Mouse (Mus musculus) frontal cortex, postnatal 25 days (tissue): Measurements from ENCODE around the gene Zbp1.

Experiments used
- DNase-seq, 2 experiments: peaks; one replicate each; pipeline ENCODE4 v3.0.0; 2022; ENCODE audit warnings: low spot score in 2 of 2

Zbp1 gene

DNA sequence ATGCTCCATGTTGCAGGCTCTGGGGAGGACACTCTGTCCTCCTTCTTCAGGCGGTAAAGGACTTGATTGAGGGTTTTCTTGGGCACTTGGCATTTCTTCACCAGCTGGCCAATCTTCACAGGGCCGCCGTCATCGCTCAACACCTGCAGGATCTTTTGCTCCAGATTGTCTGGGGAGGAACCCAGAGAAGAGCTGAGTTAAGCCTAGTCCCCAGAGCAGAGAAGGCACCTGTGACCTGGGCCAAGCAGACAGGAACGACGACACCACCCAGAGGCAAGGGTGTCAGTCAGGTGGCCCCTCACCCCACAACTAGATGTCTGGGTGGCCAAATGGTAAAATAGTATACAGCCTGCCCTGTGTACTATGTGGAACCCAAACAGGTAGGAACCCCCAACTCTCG, 1.9 kb downstream of the Zbp1 start:
- no peak for DNase-seq

- DNase-seq = no peak
Measured at GRCm38 (mm10) chr2:173212227-173212626, 6.5 kb downstream of the Zbp1 start.

DNA sequence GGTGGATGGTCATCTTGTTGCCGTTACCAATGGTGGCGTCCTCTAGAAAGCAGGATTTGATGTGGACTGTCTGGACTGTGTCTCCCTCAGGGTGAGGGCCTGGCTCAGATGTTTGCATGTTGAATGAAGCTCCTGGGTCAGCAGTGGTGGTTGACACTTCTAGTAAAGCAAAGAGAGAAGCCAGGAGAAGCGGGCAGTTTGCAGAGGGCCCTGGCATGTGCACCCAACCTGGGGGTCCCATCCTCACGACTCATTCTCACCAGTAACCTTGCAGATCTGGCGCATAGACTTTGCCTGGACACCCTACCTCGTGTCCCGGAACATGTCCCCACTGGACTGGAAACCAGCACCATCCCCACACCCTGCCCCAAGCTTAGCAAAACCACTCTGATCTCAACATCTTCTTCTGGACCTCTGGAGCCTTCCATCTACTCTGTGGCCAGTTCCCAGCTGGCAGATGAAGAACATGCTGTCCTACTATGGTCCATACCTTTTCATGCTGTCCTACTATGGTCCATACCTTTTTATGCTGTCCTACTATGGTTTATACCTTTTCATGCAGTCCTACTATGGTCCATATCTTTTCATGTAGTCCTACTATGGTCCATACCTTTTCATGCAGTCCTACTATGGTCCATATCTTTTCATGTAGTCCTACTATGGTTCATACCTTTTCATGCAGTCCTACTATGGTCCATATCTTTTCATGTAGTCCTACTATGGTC, 9.5 kb downstream of the Zbp1 start:
- no peak for DNase-seq

DNA sequence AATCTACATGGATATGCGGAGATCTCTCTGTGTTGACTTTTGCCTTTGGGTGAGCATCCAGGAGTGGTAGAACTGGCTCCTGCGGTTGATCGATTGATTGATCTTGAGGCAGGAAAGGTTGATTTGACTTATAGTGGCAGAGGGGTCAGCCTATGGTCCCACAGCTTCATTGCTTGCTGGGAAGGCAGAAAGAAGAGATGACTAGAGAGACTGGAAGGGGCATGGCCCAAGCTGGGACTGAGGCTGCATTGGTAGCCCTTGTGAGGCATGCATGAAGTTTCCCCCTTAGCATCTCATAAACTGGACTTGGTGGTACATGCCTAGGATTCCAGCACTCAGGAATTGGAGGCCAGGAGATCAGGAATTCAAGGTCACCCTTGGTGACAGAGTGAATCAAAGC, 11.7 kb downstream of the Zbp1 start:
- no peak for DNase-seq

- DNase-seq = no peak
Measured at GRCm38 (mm10) chr2:173205563-173206099, 13.1 kb downstream of the Zbp1 start.

- DNase-seq = no peak
Measured at GRCm38 (mm10) chr2:173204671-173205070, 14.1 kb downstream of the Zbp1 start.

DNA sequence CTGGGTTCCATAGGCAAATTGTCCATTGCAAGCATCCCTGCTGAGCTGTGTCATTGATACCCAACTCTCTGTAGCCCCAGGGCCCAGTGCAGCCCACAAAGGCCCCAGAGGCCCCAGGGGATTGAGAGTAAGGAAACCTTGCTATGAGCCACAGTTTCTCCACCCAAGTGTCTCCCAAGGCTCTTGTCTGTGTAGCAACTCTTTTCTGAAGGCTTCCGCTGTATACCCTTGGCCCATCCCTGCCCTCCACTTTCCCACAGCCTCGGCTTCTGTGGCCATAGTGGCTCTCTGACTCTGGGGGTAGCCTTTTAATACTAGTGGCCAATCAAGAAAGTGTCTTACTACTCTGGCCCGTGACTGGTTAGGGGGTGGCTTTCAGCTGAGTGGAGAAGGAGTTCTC, 15.0 kb downstream of the Zbp1 start:
- DNase-seq = no peak

- DNase-seq = no peak
Measured at GRCm38 (mm10) chr2:173202924-173203689, 15.6 kb downstream of the Zbp1 start.

GRCm38 (mm10) chr2:173194796-173195195, 23.9 kb downstream of the Zbp1 start:
- DNase-seq = no peak

GRCm38 (mm10) chr2:173187182-173187855, 31.4 kb downstream of the Zbp1 start:
- DNase-seq = no peak

DNA sequence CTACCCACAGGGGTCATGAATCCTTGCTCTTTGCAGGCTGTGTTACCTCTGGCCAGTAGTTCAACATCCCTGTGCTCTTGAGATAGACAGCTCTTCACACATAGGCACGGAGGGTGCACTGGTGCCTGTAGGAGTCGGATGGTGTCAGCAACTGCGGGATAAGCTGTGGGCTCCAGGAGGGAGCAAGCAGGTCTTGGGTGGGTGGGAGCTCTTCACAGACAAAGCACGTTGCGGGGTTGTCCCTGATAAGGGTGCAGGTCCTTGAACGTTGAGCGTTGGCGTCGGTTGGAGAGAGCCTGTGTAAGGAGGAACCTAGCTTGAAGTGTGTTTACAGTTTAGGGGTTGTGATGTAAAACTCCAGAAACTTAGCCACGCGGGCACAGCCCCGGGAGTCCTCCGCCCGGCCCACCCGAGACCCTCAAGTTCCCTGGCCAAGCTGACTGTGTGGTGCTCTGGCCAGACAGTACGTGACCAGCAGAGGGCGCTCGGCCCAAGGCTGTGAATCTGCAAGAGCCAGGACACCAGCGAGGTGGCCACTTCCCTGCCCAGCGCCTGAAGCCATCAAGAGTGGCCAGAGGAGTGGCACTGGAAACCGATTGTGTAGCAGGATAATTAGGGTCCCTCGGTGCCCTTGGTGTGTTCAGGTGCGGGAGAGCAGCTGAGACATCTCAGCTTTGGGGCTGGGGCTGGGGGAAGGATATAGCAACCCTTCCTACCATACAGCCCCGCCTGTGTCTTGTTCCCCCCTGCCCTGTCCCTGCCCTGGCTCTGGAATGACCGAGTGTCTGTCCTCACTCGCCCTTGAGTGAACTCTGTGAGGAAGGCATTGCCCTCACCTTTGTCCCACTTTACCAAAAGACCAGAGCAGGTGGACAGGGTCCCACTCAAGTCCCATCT, 32.4 kb downstream of the Zbp1 start:
- peak; percentile 84 to 92 for DNase-seq

DNA sequence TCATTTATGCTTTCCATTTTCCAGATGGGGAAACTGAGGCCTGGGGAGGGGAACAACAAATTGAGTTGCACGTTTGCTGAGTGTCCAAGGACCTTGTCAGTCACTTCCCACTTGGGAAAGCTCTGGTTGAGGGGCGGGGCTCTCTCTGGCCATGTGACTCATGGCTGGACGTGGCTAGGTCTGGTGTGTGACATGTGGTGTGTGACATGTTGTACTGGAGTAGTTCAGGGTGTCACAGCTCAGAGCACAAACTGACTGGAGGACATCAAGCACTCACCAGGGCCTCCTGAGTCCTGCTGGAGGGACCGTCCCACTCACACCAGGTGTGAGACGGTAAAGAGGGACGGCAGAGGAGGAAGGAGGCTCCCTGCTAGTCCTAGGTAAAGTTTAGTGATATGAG, 33.4 kb downstream of the Zbp1 start:
- peak in 1 of 2 experiments; percentile 1 for DNase-seq

DNA sequence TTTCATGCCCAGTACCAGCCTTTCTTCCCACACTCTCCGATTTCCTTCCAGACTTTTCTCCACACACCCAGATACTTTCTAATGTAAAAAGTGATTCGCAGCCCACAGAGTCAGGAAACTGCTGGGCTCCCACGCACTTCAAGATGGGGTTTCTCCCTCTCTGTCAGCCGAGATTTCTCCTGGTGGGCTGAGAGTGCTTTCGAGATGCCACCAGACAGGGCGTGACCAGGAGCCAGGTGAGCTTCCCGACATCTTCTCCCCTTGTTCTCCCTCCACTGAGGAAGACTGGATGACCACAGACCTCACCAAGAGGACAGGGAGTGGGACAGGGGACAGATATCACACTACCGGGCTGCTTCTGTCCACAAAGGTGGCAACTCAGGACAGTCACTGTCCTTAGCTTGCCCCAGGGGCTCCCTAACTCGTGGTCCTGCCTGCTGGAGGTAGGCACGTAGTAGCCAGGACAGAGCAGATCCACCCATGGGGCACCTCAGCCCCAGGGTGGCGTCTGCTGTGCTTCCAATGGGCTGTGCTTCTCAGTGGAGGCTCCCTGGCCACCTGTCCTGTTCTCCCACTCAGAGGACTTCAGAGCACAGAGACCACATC, 34.1 kb downstream of the Zbp1 start:
- DNase-seq = peak; percentile 4

- peak; percentile 61 to 65 for DNase-seq
Measured at GRCm38 (mm10) chr2:173183836-173184460, 34.8 kb downstream of the Zbp1 start.

GRCm38 (mm10) chr2:173183311-173183710, 35.4 kb downstream of the Zbp1 start:
- DNase-seq = no peak

- peak in 1 of 2 experiments; percentile 3 for DNase-seq
Measured at GRCm38 (mm10) chr2:173182796-173183195, 35.9 kb downstream of the Zbp1 start.

- peak in 1 of 2 experiments; percentile 2 for DNase-seq
Measured at GRCm38 (mm10) chr2:173181901-173182300, 36.8 kb downstream of the Zbp1 start.

- peak in 1 of 2 experiments; percentile 2 for DNase-seq
Measured at GRCm38 (mm10) chr2:173181486-173181885, 37.2 kb downstream of the Zbp1 start.

- peak in 1 of 2 experiments; percentile 2 for DNase-seq
Measured at GRCm38 (mm10) chr2:173180721-173181388, 37.9 kb downstream of the Zbp1 start.

DNA sequence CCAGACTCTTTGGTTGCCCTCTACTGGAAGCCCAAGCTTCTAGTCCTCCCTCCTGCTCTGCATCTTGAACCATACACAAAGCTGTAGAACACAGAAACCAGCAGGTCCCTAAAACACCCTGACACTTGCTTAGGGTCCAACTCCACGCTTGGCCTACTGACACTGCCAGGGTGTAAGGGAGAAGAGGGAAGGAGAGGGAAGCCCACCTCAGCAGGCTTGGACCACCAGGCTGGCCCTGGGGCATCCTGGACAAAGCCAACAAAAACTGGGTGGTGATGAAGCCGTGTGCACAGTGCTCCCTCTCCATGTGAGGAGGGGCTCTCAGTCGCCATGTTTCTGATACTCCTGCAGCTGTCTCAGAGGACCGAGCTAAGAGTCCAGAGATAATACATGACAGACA, 38.7 kb downstream of the Zbp1 start:
- peak in 1 of 2 experiments; percentile 2 for DNase-seq
